Mouse (Mus musculus) ES-Bruce4 (cell line): ENCODE measurements around the gene Ppp1r27. TPM values are rescaled to one million over a fixed set of nuclear protein-coding genes. Genes with fewer than 3 reads are reported as not detected.

Experiments used
- H3K27ac ChIP-seq: 2 replicates; pipeline ENCODE4 v1.5.1; 2012; ENCODE audit warnings: low read length, inconsistent platforms; ENCODE audit not compliant: insufficient read depth
- H3K27me3 ChIP-seq: 2 replicates; pipeline ENCODE4 v1.6.1; 2012; ENCODE audit warnings: mild to moderate bottlenecking, low read length, inconsistent platforms; ENCODE audit not compliant: control insufficient read depth, poor library complexity, insufficient read depth, severe bottlenecking
- H3K36me3 ChIP-seq: 2 replicates; pipeline ENCODE4 v1.6.1; 2012; ENCODE audit warnings: inconsistent platforms, mild to moderate bottlenecking, low read length, moderate library complexity; ENCODE audit not compliant: control insufficient read depth, poor library complexity, insufficient read depth, severe bottlenecking
- H3K4me1 ChIP-seq: one replicate; pipeline ENCODE4 v1.8.1; 2011; ENCODE audit warnings: low read length; ENCODE audit not compliant: control insufficient read depth, insufficient read depth
- H3K4me3 ChIP-seq: 2 replicates; pipeline ENCODE4 v1.5.1; 2011; ENCODE audit warnings: low read depth, mild to moderate bottlenecking, low read length
- H3K9ac ChIP-seq: 2 replicates; pipeline ENCODE4 v1.6.1; 2012; ENCODE audit warnings: low read depth, mild to moderate bottlenecking, inconsistent platforms; ENCODE audit not compliant: poor library complexity, severe bottlenecking
- H3K9me3 ChIP-seq: replicated peaks from 2 replicates; pipeline ENCODE4 v1.6.1; 2012; ENCODE audit warnings: mild to moderate bottlenecking, low read length, inconsistent platforms; ENCODE audit not compliant: control insufficient read depth, poor library complexity, insufficient read depth, severe bottlenecking
- CTCF ChIP-seq: IDR thresholded peaks from one replicate; pipeline ENCODE4 v1.8.1; 2011; ENCODE audit warnings: low read depth, low read length
- EP300 ChIP-seq: IDR thresholded peaks from 2 replicates; pipeline ENCODE4 v1.6.1; 2011; ENCODE audit warnings: low read depth, low read length; ENCODE audit not compliant: insufficient read depth
- POLR2A ChIP-seq: IDR thresholded peaks from one replicate; pipeline ENCODE4 v1.8.1; 2011; ENCODE audit warnings: low read length; ENCODE audit not compliant: insufficient read depth
- polyA plus RNA-seq: library from polyadenylated mRNA; stranded (reverse); fragments of >200 nt; gene quantifications from 2 replicates; pipeline ENCODE4 v1.2.4, GENCODE M21; 2011; ENCODE audit warnings: low read depth; ENCODE audit not compliant: missing spikeins, insufficient read depth, insufficient read length

The Ppp1r27 gene
- polyA plus RNA-seq, 1 experiment: not detected

- TF ChIP-seq CTCF: no peak
- no peak for TF ChIP-seq POLR2A
- no peak for TF ChIP-seq EP300
- Histone ChIP-seq H3K27ac (no peak overlapping the region), H3K4me1 (no peaks in the 10 kb centered on the region), H3K27me3 (no peaks in the 10 kb centered on the region), H3K4me3 (no peak overlapping the region), H3K9me3 (no peaks in the 10 kb centered on the region), H3K36me3 (no peaks in the 10 kb centered on the region), H3K9ac (no peak overlapping the region)
Observed at GRCm38 (mm10) chr11:120535804-120536203, 15.1 kb downstream of the Ppp1r27 start.

- no peaks in the 10 kb centered on the region for H3K36me3 ChIP-seq
- no peaks in the 10 kb centered on the region for H3K9me3 ChIP-seq
- no peaks in the 10 kb centered on the region for H3K27me3 ChIP-seq
- no peaks in the 10 kb centered on the region for H3K4me1 ChIP-seq
- H3K4me3 ChIP-seq: no peak overlapping the region
- H3K9ac ChIP-seq: no peak overlapping the region
- TF ChIP-seq CTCF: no peak
- TF ChIP-seq EP300: no peak
- no peak overlapping the region for H3K27ac ChIP-seq
Observed at GRCm38 (mm10) chr11:120535145-120535544, 15.8 kb downstream of the Ppp1r27 start.

DNA sequence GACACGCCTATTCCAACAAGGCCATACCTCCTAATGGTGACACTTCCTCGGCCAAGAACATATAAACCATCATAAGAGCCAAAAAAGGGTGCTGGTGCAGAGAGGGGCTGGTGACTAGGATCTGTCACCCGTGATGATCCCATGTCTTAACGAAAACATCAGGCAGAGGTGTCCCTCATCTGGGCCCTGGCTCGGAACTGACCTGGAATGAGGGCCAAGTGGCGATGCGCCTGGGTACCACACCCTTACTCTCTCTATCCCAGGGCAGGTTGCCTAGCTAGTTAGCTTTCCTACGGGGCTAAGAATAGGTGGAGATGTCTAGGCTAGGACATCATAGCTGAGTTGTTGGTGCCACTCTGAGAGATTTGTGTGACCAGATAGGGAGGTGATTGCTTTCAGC is 16.8 kb downstream of the Ppp1r27 start:
- Histone ChIP-seq H3K4me3 (no peak overlapping the region), H3K27me3 (0 out of 2 replicates have a peak, but pooled peaks cover 1% of the 10 kb centered on the region)

GRCm38 (mm10) chr11:120531646-120532045 is 19.3 kb downstream of the Ppp1r27 start:
- H3K27me3 ChIP-seq: 0 out of 2 replicates have a peak, but pooled peaks cover 1% of the 10 kb centered on the region
- H3K4me3 ChIP-seq: no peak overlapping the region
- no peaks in the 10 kb centered on the region for H3K4me1 ChIP-seq
- no peak overlapping the region for H3K27ac ChIP-seq
- no peaks in the 10 kb centered on the region for H3K36me3 ChIP-seq
- H3K9ac ChIP-seq: no peak overlapping the region
- H3K9me3 ChIP-seq: no peaks in the 10 kb centered on the region
- TF ChIP-seq POLR2A (no peak), CTCF (no peak)

More for the DNA sequence above, 16.8 kb downstream of the Ppp1r27 start:
- Histone ChIP-seq H3K27ac (no peak overlapping the region), H3K9me3 (no peaks in the 10 kb centered on the region), H3K36me3 (no peaks in the 10 kb centered on the region), H3K4me1 (no peaks in the 10 kb centered on the region), H3K9ac (no peak overlapping the region)
- no peak for TF ChIP-seq CTCF
- TF ChIP-seq EP300: no peak
- no peak for TF ChIP-seq POLR2A

- Histone ChIP-seq H3K4me3 (peak within 1 kb of the TSS; percentile 59), H3K27ac (no peak within 1 kb of the TSS), H3K9ac (peak within 1 kb of the TSS; percentile 50), H3K27me3 (0 out of 2 replicates have a peak, but pooled peaks cover 1% of the 10 kb centered on the region), H3K4me1 (no peaks in the 10 kb centered on the region), H3K9me3 (no peaks in the 10 kb centered on the region), H3K36me3 (no peaks in the 10 kb centered on the region)
- TF ChIP-seq POLR2A (no peak), CTCF (no peak), EP300 (no peak)
Observed at GRCm38 (mm10) chr11:120530085-120530964, 20.6 kb downstream of the Ppp1r27 start, which contains the start of gene Gcgr. Gene Gcgr (plus strand): TSS chr11:120530699.

DNA sequence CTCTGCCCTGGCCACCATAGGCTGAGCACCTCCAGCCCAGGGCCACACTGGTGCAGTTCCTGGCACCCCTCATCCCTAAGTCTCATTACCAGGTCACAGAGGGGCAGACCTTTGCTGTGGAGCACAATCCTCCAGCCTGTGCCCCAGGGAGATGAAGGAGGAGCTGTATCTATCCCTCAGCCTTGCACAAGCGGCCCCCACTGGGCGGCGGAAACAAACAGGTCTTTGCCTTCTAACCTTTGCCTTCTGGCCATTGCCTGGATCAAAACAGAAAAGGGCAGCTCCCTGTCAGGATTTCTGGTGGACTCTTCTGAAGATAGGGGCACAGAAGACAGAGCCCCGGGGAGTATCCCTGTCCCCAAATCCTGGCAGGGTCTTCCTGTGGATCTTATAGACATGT is 22.0 kb downstream of the Ppp1r27 start:
- no peak overlapping the region for H3K4me3 ChIP-seq
- no peaks in the 10 kb centered on the region for H3K4me1 ChIP-seq
- H3K9ac ChIP-seq: no peak overlapping the region
- TF ChIP-seq EP300: no peak
- no peak for TF ChIP-seq POLR2A
- no peak for TF ChIP-seq CTCF
- H3K27ac ChIP-seq: no peak overlapping the region
- H3K27me3 ChIP-seq: 0 out of 2 replicates have a peak, but pooled peaks cover 1% of the 10 kb centered on the region
- no peaks in the 10 kb centered on the region for H3K9me3 ChIP-seq
- no peaks in the 10 kb centered on the region for H3K36me3 ChIP-seq
